Comparison of ENCODE assay signal across 18 mouse cellular contexts in the genomic region with DNA sequence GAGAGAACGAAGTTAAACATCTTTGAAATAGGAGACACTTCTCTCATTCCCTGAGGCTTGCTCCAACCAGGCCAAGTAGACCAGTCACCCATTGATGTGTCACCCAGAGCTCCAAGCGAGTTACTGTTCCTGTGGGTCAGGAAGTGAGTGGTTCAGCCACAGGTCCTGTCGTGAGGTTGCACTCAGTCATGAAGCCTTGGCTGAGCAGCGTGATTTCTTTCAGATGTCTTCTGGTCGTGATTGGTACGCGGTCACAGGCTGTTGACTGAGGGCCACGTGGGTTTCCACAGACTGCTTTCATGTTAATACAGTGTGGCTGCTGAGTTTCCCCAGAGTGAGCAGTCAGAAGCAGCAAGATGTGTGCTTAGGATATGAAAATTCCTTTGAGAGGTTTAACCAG. TPM values are rescaled to one million over a fixed set of nuclear protein-coding genes. Genes with fewer than 3 reads are reported as not detected.
A peak's percentile ranks its signal among the peaks of the same experiment; 100 is the strongest.
DNase-seq lines count a peak whose midpoint lies in the region; ATAC-seq and TF ChIP-seq lines count a peak whose summit lies in the region.
"Had no signal": no experiment of that assay in that cellular context is flagged by ENCODE, and none has a peak within 500 bp of the region (broad histone marks: within the 10 kb centered on the region; RNA-seq: fewer than 3 reads in every experiment).

No protein-coding gene starts in this region.

- no peaks in the 10 kb centered on the region for H3K9me3 ChIP-seq in kidney, postnatal 0 days (replicated peaks; ENCODE audit: low read length)
- no peaks in the 10 kb centered on the region for H3K9me3 ChIP-seq in embryonic facial prominence, embryonic 15.5 days (replicated peaks)
- no peaks in the 10 kb centered on the region for H3K9me3 ChIP-seq in midbrain, postnatal 0 days (ENCODE audit: low read length)
- H3K9me3 ChIP-seq: heart, embryonic 13.5 days; hindbrain, embryonic 10.5 days; liver, embryonic 12.5 days had no signal

- DNase-seq in kidney, postnatal 0 days (ENCODE audit: low spot score), result peak; percentile 39
- DNase-seq in kidney, adult 11 months, result no peak
- DNase-seq in CD4-positive helper T cell, adult 2 months (ENCODE audit: low read depth, low spot score), result peak; percentile 16
- peak; percentile 12 for DNase-seq in naive thymus-derived CD4-positive, alpha-beta T cell, adult 2 months (ENCODE audit: low read depth)
- DNase-seq in spleen, postnatal 10 days (ENCODE audit: low spot score in 2 of 2), result no peak
- no peak for DNase-seq in midbrain, postnatal 0 days (ENCODE audit: low spot score)
- DNase-seq: adrenal gland, postnatal 25 days; cerebellum, postnatal 14 days; gastrocnemius, postnatal 25 days; layer of hippocampus, adult 9-11 months; left cerebral cortex, postnatal 4 days; right cerebral cortex, postnatal 14 days had no signal

- no peaks in the 10 kb centered on the region for H3K27me3 ChIP-seq in kidney, postnatal 0 days (ENCODE audit: insufficient read depth, low read length)
- H3K27me3 ChIP-seq in embryonic facial prominence, embryonic 15.5 days, result no peaks in the 10 kb centered on the region
- H3K27me3 ChIP-seq in midbrain, postnatal 0 days (ENCODE audit: insufficient read depth, low read length), result no peaks in the 10 kb centered on the region
- H3K27me3 ChIP-seq: liver, embryonic 12.5 days had no signal

- no peak overlapping the region for H3K27ac ChIP-seq in kidney, postnatal 0 days
- H3K27ac ChIP-seq in embryonic facial prominence, embryonic 15.5 days (replicated peaks), result no peak overlapping the region
- no peak overlapping the region for H3K27ac ChIP-seq in midbrain, postnatal 0 days (ENCODE audit: low read depth, low read length)
- H3K27ac ChIP-seq: heart, embryonic 13.5 days; hindbrain, embryonic 10.5 days; liver, embryonic 12.5 days had no signal

- TF ChIP-seq CTCF in kidney, postnatal 0 days (IDR thresholded peaks at IDR 0.05; ENCODE audit: low read depth), result no peak
- no peak for TF ChIP-seq CTCF in midbrain, postnatal 0 days (IDR thresholded peaks at IDR 0.05)

- no peak overlapping the region for H3K9ac ChIP-seq in kidney, postnatal 0 days (ENCODE audit: low read depth, low read length)
- no peak overlapping the region for H3K9ac ChIP-seq in embryonic facial prominence, embryonic 15.5 days
- H3K9ac ChIP-seq in midbrain, postnatal 0 days (replicated peaks; ENCODE audit: low read length, poor library complexity, severe bottlenecking), result no peak overlapping the region
- H3K9ac ChIP-seq: heart, embryonic 13.5 days; liver, embryonic 12.5 days had no signal

- WGBS in kidney, postnatal 0 days, result 29% methylated on average over 8 of the region's 8 CpGs
- 28% methylated on average over 8 of the region's 8 CpGs for WGBS in embryonic facial prominence, embryonic 15.5 days
- WGBS in midbrain, postnatal 0 days, result 84% methylated on average over 8 of the region's 8 CpGs

- H3K4me2 ChIP-seq in kidney, postnatal 0 days (ENCODE audit: low read length), result no peak overlapping the region
- H3K4me2 ChIP-seq in embryonic facial prominence, embryonic 15.5 days (replicated peaks), result no peak overlapping the region
- no peak overlapping the region for H3K4me2 ChIP-seq in midbrain, postnatal 0 days (ENCODE audit: low read depth, low read length, poor library complexity, severe bottlenecking)
- H3K4me2 ChIP-seq: heart, embryonic 13.5 days; liver, embryonic 12.5 days had no signal

- H3K4me1 ChIP-seq in kidney, postnatal 0 days (replicated peaks; ENCODE audit: insufficient read depth, low read length), result 0 out of 2 replicates have a peak, but pooled peaks cover 11% of the 10 kb centered on the region
- peaks cover 38% of the 10 kb centered on the region for H3K4me1 ChIP-seq in embryonic facial prominence, embryonic 15.5 days
- no peaks in the 10 kb centered on the region for H3K4me1 ChIP-seq in midbrain, postnatal 0 days (ENCODE audit: insufficient read depth, low read length)
- H3K4me1 ChIP-seq: liver, embryonic 12.5 days had no signal

- H3K36me3 ChIP-seq in kidney, postnatal 0 days (ENCODE audit: insufficient read depth, low read length), result no peaks in the 10 kb centered on the region
- H3K36me3 ChIP-seq in embryonic facial prominence, embryonic 15.5 days, result no peaks in the 10 kb centered on the region
- H3K36me3 ChIP-seq in midbrain, postnatal 0 days (ENCODE audit: insufficient read depth, low read length), result no peaks in the 10 kb centered on the region
- H3K36me3 ChIP-seq: heart, embryonic 13.5 days; liver, embryonic 12.5 days had no signal

- ATAC-seq in kidney, postnatal 0 days (replicated peaks; ENCODE audit: low FRiP score, low read depth), result no peak; the same call in 1 of the 2 replicates
- ATAC-seq in embryonic facial prominence, embryonic 15.5 days (ENCODE audit: insufficient number of reproducible peaks, low FRiP score, low TSS enrichment, low read depth), result peak; percentile 30; the same call in 1 of the 2 replicates
- ATAC-seq in midbrain, postnatal 0 days (ENCODE audit: low FRiP score), result no peak
- ATAC-seq: intestine, embryonic 16.5 days; liver, embryonic 12.5 days had no signal

- H3K4me3 ChIP-seq in kidney, postnatal 0 days (replicated peaks; ENCODE audit: low read depth, low read length), result no peak overlapping the region
- H3K4me3 ChIP-seq in embryonic facial prominence, embryonic 15.5 days (replicated peaks), result no peak overlapping the region
- H3K4me3 ChIP-seq in midbrain, postnatal 0 days (ENCODE audit: low read depth, low read length), result no peak overlapping the region
- H3K4me3 ChIP-seq: erythroblast, embryonic 14.5 days; heart, embryonic 13.5 days; hindbrain, embryonic 10.5 days; liver, embryonic 12.5 days had no signal

RNA-seq across cellular contexts. Expression of a gene that starts 33.5 kb away (rescaled TPM):
- 8.0 and 8.5 TPM in 2 replicates for polyA plus RNA-seq in kidney, postnatal 0 days (2015; fragmentation: Nextera tagmentation; extraction: Ambion mirVana)
- polyA plus RNA-seq in embryonic facial prominence, embryonic 15.5 days (2015; fragmentation: Nextera tagmentation; extraction: Ambion mirVana), result 8.1 and 9.2 TPM in 2 replicates
- 27.0 and 32.7 TPM in 2 replicates for total RNA-seq in midbrain, postnatal 0 days (2014; rRNA removed)
- 6.9 and 8.4 TPM in 2 replicates for polyA plus RNA-seq in midbrain, postnatal 0 days (2015; fragmentation: Nextera tagmentation; extraction: Ambion mirVana)
- polyA plus RNA-seq: erythroblast, embryonic 14.5 days had no signal

Comparison
In these comparisons a context has a peak if more than half of its experiments do, and no peak if none do; other contexts are left out.
1. DNase-seq: peak in kidney, postnatal 0 days (single experiment), CD4-positive helper T cell, adult 2 months (single experiment) and naive thymus-derived CD4-positive, alpha-beta T cell, adult 2 months (single experiment); none in kidney, adult 11 months (single experiment), spleen, postnatal 10 days (0 of 2) and midbrain, postnatal 0 days (single experiment).